Mouse (Mus musculus) cerebellum, postnatal 14 days (tissue): ENCODE measurements around the gene Ctbp2.

Experiments
- DNase-seq, 2 experiments: peaks; one replicate each; pipeline ENCODE4 v3.0.0; 2021; ENCODE audit warnings: mixed read lengths in 2 of 2

Gene Ctbp2

DNA sequence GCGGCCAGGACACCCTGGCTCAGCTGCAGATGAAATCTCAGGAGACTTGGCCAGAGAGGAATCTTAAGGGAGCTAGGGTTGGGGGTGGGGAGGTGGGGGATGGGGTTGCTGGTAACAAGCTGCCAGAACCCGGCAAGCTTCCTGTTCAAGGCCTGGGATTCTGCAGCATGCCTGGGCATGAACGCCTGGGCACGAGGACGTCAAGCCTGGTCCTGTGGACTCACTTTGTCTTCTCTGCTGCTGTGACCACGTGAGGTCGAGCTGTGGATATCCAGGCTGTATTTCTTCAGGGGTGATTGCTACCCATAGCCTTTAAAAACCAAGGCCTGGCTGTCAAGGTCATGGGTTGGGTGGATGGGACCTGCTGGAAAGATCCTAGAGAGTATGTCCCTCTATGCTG is 118.4 kb downstream of the Ctbp2 start:
- peak in 1 of 2 experiments; percentile 26 for DNase-seq

DNA sequence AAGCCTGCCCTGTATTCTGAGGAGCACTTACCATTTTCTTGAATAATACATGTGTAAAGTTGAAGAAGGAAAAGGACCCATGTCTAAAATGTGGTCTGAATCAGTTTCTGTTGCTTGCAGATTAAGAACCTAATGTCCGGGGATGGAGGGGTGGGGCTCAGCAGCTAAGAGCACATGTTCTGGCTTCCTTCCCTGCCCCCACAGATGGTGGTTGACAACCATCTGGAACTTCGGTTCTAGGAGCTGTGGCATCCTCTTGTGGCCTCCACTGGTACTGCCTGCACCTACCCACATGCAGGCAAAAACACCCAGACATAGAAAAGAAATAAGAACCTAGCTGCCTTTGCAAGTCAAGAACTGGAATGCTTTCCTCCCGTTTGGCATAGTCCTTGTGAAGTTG is 120.7 kb downstream of the Ctbp2 start:
- peak; percentile 95 to 97 for DNase-seq

DNA sequence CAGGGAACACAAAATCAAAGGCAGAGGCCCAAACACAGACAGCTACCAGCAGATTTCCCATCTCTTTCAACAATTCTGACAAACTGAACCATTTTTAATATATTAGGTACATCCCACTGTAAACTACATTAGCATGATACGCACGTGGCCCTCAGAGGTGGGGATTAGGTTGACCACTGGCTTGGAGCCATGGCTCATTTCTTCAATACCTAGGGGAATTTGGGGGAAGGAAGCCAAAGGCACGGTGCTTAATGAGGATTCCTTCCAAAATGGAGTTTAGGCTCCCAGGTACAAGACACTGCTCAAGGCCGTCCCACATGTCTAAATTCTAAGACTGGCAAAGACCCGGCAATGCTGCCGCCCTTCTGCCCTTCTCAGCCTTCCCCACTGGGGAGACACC is 121.9 kb downstream of the Ctbp2 start:
- peak; percentile 29 to 33 for DNase-seq

DNA sequence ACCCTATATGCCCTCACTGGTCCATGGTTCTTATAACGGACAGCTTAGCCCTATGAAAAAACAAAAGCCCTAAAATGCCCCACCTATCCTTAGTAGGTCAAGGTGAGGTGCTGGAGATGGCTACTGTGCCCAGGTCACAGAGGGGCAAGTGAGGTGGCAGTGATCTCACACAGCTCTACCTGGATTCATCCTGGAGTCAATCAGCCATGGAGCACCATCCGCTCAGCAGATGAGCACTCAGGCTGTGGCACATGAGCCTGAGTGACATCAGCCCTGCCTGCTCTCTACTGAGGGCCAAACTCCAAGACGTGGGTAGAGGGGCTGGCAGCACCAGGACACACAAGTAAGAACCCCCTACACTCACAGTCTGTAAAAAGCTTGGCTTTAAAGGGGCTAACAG is 122.8 kb downstream of the Ctbp2 start:
- DNase-seq: peak in 1 of 2 experiments; percentile 9

DNA sequence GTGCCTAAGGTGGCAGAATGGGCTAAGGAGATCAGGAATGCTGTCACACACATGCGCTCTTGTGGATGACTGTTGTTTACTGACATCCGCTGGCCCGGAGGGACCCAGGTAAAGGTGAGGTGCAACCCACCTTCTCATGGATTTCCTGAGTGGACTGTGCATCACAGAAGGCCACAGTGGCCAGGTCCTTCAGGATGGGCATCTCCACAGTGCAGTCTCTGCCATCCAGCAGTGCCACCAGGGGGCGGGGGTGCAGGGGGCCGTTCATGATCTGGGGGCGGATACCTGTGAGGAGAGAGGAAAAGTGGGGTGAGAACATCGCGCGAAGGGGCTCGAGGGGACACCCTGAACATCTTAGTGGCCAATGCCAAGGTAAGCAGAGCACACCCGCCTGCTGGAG is 125.1 kb downstream of the Ctbp2 start:
- DNase-seq: peak in 1 of 2 experiments; percentile 15

DNA sequence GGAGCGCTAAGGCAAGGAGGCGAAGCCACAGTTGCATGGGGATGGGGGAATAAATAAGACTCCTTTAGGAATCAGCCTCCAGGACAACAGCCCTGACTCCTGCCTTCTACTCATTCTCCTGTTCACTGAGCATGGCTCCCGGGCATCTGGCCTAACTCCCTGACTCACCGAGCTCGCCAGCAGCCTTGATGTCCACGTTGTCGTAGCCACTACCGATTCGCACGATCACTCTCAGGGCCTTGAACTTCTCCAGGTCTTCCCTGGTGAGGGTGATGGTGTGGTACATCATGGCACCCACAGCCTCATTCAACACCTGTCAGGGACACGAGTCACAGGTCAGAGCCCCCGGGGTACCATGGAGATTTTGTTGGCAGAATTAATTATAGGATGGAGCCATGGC is 125.5 kb downstream of the Ctbp2 start:
- peak in 1 of 2 experiments; percentile 18 for DNase-seq

DNA sequence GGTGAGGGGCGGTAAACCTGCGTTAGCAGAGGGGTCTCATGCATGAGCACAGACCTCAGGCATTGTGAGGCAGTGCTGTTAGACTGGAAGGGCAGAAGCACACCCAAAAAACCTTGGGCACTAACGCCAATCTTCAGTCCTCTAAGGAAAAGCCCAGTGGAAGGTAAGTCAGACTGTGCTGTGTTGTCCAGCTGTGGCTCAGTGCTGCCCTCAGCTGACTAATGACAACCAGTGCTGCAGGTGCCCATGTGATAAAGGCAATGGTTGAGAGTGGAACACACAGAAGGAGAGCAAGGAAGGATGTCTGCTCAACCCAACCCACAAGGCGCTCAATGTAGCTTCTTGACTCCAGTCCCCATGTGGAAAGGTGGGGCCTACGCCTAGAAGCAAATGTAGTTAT is 127.8 kb downstream of the Ctbp2 start:
- peak; percentile 35 to 43 for DNase-seq

DNA sequence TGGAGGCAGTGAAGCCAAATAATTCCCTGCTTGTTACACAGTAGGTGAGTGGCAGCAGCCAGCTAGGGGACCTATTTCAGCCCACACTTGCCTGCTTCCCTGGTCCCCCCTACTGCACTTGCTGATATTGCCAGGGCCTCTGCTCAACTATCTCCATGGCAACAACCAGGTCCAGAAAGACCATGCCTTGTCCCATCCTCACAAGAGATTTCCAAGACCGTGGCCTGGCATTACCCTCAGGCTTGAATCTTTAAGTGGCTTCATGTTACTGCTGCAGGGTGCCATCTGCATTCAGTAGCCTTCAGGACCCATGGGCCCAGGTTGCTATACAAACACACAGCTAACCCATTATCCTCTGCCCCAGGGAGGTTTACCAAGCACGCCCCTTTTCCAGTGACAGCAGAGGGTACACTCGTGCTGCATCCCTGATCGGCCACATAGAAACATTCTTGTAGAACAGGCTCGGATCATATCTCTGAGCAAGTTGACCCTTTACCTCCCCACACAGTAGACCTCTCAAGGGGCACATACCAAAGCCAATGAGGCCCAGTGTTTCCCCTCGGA is 129.4 kb downstream of the Ctbp2 start:
- DNase-seq: no peak

DNA sequence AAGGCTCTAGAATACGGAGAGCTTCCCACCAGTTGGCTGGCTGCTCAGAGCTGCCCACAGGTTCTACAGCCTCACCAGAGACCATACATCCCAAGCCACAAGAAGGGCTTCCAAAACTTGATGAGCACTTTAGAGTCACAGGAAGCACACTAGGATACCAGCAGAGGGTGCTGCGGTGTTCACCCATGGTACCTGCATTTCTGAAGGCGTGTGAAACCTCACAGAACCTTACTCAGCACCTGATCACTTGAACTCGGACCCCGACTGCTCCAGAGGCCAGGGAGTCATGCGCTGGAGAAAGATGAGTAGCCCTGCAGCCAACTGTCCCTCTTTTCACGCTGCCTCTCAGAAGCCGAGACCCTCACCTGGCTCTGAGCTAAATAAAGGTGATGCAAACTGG is 130.0 kb downstream of the Ctbp2 start:
- no peak for DNase-seq

DNA sequence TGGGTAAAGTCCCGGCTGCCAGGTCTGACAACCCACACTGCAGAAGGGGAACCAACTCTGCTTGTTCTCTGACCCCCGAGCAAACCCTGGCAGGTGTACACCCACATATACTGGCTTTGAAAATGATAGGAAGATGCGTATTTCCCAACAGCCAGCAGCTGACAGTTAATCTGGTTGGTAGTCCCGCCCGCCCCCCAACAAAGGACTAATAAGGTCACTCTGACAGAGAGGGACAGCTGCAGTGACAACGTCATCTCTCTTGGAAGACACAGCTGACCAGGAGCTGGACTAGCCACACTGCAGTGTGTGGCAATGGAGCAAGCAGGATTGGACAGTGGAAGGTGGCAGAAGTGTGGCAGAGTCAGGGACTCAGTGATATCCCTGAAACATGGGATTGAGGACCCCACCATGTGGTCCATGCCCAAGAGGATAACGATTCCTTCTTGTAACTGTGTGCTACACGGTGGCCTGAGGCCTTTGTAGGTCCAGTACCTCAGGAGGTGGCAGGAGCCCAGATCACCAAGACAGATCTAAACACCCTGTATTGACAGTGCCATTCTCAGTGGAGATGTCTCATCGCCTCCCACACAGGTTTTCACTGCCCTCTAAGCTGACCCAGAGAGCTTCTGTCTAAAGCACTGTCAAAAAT is 131.1 kb downstream of the Ctbp2 start:
- no peak for DNase-seq

DNA sequence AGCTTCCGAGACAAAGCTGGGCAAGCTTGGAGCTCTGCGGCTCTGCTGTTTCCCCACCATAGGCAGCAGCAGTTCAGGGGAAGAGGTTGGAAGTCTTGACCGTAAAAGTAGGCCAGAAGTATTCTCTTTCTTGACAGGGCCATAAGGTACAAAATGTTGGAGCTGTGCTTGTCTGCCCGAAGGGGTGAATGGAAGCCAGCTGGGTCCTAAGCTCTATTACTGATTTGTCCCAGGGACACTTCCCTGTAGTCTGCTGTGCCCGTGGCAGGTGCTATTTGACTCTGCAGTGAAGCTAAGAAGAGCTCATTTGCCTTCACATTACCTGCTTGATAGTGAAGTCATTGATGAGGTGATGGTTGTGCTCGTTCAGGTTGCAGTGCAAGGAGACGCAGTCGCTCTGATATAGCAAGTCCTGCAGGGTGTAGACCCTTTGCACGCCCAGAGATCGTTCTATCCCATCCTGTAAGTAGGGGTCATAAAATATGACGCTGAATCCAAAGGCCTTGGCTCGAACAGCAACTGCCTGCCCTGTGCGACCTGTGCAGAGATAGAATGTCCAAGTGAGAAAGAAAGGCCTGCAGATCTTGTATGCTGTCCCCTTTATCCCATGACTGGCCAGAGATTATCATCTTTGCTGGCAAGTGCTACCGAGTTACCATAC is 132.8 kb downstream of the Ctbp2 start:
- DNase-seq: no peak

DNA sequence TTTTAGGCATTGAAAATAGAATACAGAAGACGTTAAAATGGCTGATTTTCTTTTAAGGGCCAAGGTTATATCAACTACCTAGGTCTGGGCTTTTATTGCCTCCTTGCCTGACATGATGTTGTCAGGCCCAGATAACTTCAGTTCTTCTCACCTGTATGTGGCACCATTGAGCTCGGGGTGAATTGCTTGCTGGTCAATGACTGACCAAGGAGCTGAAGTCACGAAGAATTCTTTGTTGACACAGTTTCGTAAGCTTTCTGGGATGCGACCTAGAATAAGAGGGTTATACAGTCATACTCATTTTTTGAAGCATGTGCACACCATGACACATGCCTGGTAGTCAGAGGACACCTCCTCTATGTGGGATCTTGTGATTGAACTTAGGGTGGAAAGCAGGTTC is 134.3 kb downstream of the Ctbp2 start:
- no peak for DNase-seq

DNA sequence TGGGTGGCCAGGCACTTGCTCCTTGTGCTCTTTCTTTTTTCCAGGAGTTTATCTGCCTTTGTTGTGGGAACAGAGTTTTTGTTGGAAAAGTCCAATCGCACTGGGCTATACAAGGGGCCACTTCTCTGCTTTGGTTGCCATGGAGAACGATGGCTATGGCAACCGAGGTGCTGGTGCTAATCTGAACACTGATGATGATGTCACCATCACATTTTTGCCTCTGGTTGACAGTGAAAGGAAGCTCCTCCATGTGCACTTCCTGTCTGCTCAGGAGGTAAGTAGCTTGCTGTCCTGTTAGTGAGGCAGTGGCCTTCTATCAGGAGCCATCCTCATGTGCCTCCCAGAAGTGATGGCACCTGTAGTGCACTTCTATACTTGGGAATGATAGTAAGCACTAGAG is 141.5 kb downstream of the Ctbp2 start:
- DNase-seq: no peak

DNA sequence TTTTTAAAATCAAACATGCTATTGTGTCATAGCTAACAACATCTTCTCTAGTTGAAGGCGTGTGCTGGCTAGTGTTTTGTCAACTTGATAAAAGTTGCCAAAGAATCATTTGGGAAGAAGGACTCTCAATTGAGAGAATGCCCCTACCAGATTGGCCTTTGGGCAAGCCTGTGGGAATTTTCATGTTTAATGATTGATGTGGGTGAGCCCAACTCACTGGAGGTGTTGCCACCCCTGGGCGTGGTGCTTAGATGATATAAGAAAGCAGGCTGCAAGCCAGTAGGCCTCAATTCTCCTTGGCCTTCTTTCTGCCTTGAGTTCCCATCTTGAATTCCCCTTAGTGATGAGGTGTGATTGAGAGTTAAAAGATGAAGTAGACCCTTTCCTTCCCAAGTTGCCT is 146.2 kb downstream of the Ctbp2 start:
- DNase-seq: no peak

DNA sequence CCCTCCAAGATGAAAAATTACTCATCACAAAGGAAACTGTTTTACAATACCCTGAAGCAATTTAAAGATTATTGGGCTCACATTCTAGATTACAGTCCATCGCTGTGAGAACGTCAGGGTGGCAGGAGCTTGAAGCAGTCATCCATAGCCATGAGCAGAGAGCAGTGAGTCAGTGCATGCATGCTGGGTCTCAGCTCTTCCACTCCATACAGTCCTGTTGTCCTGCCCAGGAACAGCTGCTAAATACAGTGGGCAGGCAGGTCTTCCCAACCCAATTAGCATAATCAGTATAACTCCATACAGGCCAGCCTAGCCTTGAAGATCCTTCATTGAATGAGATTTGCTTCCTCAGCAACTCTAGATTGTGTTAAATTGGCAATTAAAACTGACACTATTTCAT is 148.1 kb downstream of the Ctbp2 start:
- no peak for DNase-seq

DNA sequence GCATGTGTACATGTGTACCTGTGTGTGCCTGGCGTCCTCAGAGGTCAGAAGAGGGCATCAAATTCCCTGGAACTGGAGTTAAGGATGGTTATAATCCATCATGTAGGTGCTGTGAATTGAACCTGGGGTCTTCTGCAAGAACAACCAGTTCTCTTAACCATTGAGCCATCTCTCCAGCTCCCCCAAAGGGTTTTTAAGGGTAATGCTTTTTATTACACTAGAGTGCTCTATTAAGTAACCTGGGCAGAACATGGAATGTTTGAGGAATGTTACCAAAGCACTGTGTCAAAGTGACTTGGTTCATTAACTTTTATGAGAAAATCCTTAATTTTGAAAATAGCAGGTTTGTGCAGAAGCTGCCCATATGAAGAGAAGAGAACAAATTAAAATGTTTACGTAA is 152.1 kb downstream of the Ctbp2 start:
- no peak for DNase-seq

DNA sequence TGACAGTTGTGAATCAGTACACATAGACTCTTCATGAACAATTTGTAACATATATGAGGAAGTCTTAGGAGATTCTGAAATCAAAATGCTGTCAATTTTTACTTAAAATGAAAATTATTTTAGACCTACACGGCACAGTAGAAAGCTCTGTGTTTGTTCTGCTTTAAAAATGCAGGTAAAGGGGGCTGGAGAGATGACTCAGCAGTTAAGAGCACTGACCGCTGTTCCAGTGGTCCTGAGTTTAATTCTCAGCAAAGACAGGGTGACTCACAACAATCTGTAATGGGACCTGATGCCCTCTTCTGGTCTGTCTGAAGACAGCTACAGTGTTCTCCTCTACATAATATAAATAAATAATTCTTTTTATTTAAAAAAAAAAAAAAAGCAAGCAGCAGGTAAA is 158.4 kb downstream of the Ctbp2 start:
- DNase-seq: no peak

DNA sequence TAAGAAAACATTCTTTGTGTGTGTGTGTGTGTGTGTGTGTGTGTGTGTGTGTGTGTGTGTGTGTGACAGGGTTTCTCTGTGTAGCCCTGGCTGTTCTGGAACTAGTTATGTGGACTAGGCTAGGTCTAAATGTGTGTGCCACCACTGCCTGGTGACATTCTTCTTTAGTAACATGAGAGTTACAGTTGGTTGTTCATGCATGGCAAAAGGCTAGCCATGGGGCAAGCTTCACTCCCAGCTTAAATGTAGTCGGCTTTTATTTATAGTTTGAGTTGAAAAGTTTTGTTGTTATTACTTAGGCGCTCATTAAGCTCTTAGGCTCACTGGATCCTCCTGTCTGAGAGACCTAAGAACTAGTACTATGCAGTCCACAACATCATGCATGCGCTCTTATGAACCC is 159.8 kb downstream of the Ctbp2 start:
- no peak for DNase-seq

DNA sequence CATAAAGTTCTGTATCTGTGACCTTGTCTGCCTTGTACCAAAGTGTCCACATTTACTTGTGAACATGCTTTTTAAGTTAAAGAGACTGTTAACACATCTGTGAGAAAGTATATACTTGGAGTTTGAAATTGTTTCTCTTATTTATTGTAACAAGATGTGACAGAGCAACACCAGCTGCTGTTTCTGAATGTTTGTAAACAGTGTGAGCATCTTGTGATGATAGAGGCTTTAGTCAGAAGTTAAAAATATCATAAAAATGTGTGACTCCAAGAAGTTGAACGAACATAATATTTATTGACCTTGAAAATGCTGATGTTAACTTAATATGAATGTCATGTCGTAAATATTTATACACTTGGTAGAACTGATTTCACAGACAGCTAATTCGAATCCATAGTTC is 173.5 kb downstream of the Ctbp2 start:
- no peak for DNase-seq

DNA sequence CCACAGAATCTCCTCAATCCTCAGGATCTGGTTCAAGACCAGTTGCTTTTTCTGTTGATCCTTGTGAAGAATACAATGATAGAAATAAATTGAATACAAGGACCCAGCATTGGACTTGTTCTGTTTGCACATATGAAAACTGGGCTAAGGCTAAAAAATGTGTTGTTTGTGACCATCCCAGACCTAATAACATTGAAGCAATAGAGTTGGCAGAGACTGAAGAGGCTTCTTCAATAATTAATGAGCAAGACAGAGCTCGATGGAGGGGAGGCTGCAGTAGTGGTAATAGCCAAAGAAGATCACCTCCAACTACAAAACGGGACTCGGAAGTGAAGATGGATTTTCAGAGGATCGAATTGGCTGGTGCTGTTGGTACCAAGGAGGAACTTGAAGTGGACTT is 174.2 kb downstream of the Ctbp2 start:
- no peak for DNase-seq

DNA sequence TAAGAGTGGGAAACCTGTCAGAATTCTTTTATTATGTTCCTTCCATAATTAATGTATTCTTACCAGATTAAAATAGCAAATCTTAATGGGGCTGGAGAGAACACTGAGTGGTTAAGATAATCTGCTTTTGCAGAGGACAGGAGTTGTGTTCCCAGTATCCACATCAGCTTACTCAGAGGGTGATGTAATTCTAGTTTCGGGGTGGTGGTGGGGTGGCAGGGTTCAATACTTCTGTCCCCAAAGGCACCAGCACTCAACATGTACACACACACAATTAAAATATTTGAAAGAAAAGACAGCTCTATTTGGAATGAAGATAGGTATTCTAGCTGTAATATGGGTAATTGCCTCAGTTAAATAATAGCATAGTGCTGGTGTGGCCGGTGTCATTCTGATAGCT is 183.6 kb downstream of the Ctbp2 start:
- no peak for DNase-seq

DNA sequence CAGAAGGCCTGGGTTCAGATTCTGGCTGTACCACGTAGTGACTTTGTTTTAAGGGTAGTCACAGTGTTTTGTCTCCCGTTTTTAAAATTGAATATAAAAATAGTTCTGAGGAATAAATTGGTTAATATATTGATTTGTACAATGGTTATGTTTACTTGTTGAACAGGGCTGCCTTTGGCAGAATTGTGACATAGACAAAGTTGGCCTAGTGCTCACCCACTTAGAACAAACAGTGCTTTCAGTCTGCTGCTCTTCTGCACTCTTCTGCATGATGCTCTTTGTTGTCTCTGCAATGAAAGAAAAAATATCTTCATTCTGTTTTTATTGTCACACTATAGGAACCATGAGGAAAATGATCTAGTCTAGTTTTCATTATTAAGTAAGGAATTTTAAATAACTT is 185.0 kb downstream of the Ctbp2 start:
- no peak for DNase-seq
